Mouse (Mus musculus): ENCODE results near the gene Ccn6. TPM values are rescaled to one million over a fixed set of nuclear protein-coding genes. Genes with fewer than 3 reads are reported as not detected.
"Not testable (repeated sequence)": the region's sequence is repeated elsewhere in the genome, so short reads cannot be mapped to it uniquely, and the experiment has no call there.

Ccn6 gene
- polyA plus RNA-seq (2015; fragmentation: Nextera tagmentation; extraction: Ambion mirVana): 0.19 TPM in 1 of 2 replicates, not detected in the other

DNA sequence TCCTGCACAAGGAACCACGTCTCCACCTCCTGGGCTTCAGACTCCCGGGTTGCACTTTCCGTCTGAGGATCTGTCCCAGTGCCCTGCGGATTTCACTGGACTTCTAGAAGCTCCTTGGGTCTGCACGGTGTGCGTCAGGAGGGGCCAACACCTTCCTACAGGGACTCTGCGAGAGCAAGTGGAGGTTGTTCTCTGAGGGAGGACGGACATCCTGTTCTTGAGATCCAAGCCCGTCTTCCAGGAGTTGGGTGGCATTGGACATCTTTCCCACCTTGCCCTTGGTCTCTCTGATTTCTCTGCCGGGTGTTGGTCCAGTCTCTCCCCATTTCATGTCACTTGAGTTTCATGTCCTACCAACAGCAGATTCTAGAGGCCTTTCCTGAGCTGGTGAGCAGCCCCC lies at the start of gene Ccn6:
Gene Ccn6 (minus strand): TSS at position 101 of the 400 bp plus-strand sequence.
- Histone ChIP-seq H3K27ac (replicated peaks) (no peak within 1 kb of the TSS), H3K27me3 (replicated peaks) (no peaks in the 10 kb centered on the region; the same call in 1 of the 2 replicates), H3K9ac (no peak within 1 kb of the TSS), H3K4me1 (peaks cover 18% of the 10 kb centered on the region), H3K4me3 (no peak within 1 kb of the TSS), H3K9me3 (no peaks in the 10 kb centered on the region), H3K36me3 (no peaks in the 10 kb centered on the region), H3K4me2 (no peak within 1 kb of the TSS; the same call in 1 of the 2 replicates)
- no peak for ATAC-seq (ENCODE audit: extremely low read depth, insufficient number of reproducible peaks, low FRiP score, low TSS enrichment)
- 78% methylated on average over 10 of the region's 10 CpGs for WGBS

DNA sequence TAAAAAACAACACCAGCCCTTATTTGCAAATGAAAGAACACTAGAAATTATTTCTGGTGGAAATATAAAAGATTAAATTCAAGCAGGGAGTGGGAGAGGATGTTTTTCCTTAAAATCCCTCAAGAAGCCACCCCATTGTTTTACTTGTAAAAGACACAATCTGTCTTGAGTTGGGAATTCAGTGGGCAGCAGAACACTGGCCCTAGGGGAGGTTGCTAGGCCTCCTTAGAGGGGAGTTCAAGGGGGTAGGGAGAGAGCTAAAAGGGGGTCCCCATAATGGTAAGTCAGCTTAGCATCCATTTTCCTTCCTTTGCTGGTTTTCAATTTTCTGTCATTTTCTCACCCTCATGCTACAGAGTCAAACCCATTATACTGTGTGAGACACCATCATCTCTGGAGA lies 46.4 kb upstream of the Ccn6 start:
- no peak for ATAC-seq (ENCODE audit: extremely low read depth, insufficient number of reproducible peaks, low FRiP score, low TSS enrichment)
- Histone ChIP-seq H3K9me3 (peaks cover 6% of the 10 kb centered on the region; the same call in 1 of the 2 replicates), H3K36me3 (no peaks in the 10 kb centered on the region)

DNA sequence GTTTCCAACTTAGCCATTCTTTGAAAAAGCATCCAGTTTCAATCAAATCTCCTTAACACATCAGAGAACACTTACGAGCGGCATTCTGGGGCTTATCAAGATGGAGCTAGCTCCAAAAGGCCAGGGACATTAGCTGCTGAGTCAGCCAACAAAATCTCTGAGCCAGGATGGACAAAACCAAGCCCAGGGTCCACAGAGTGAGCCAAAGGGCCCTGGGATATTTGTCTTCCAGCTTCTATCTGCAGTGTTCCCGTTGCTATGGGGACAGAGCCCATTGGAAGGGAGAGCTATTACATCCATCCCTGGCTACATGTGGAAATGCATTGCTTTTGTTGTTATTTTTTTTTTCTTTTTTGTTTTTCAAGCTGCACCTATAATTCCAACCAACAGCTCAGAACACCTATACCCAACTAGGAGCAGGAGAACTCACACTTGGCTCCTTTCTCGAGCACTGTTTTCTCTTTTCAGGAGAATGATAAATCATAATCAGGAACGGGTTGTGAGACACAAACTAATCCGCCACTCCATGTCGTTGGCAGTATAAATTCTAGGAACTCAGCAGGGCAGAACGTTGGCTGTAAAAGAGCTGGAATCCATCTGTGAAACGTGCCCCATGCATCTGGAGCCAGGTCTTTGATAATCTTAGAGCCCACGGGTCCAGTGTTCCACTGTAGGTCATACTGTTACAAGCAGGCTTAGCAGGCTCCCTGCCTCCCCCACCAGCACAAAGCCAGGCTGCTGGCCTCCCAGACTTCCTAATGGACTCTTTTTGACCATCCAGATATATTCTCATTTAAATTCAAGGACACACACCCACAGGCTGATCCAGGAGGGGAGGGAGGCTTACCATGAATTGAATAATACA lies 45.8 kb upstream of the Ccn6 start:
- whole genome bisulfite sequencing: 54% methylated on average over 10 of the region's 10 CpGs

More for the DNA sequence above, 46.4 kb upstream of the Ccn6 start:
- no peaks in the 10 kb centered on the region for H3K27me3 ChIP-seq (replicated peaks)
- no peak overlapping the region for H3K27ac ChIP-seq (replicated peaks)
- no peak overlapping the region for H3K9ac ChIP-seq
- H3K4me1 ChIP-seq: no peaks in the 10 kb centered on the region
- no peak overlapping the region for H3K4me3 ChIP-seq
- H3K4me2 ChIP-seq: no peak overlapping the region

DNA sequence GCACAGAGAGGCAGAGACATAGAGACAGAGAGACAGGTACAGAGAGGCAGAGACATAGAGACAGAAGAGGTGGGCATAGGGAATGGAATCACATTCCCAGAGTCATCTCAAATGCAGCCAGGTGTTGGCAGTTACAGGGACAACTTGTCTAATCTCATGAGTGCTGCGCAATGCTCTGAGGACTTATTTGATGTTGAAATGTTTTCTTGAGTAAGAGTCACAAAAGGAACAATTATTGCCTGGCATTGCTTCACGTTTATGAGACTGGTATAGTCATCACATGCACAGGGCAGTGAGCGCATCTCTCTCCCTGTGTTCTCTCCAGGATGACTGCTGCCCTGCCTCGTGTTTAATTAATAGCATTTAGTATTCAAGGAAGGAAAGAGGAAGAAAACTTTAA lies 45.1 kb upstream of the Ccn6 start:
- peaks cover 13% of the 10 kb centered on the region for H3K9me3 ChIP-seq
- H3K27ac ChIP-seq (replicated peaks): no peak overlapping the region
- no peak overlapping the region for H3K4me2 ChIP-seq
- WGBS: 65% methylated on average over 4 of the region's 4 CpGs
- no peaks in the 10 kb centered on the region for H3K4me1 ChIP-seq
- no peak overlapping the region for H3K9ac ChIP-seq
- H3K4me3 ChIP-seq: no peak overlapping the region
- H3K27me3 ChIP-seq (replicated peaks): no peaks in the 10 kb centered on the region
- ATAC-seq (ENCODE audit: extremely low read depth, insufficient number of reproducible peaks, low FRiP score, low TSS enrichment): no peak
- H3K36me3 ChIP-seq: no peaks in the 10 kb centered on the region

More for the DNA sequence above, 45.8 kb upstream of the Ccn6 start:
- Histone ChIP-seq H3K4me1 (no peaks in the 10 kb centered on the region), H3K4me3 (no peak overlapping the region), H3K4me2 (no peak overlapping the region), H3K36me3 (no peaks in the 10 kb centered on the region), H3K27ac (replicated peaks) (no peak overlapping the region), H3K27me3 (replicated peaks) (no peaks in the 10 kb centered on the region), H3K9me3 (peaks cover 10% of the 10 kb centered on the region), H3K9ac (no peak overlapping the region)
- no peak for ATAC-seq (ENCODE audit: extremely low read depth, insufficient number of reproducible peaks, low FRiP score, low TSS enrichment)

DNA sequence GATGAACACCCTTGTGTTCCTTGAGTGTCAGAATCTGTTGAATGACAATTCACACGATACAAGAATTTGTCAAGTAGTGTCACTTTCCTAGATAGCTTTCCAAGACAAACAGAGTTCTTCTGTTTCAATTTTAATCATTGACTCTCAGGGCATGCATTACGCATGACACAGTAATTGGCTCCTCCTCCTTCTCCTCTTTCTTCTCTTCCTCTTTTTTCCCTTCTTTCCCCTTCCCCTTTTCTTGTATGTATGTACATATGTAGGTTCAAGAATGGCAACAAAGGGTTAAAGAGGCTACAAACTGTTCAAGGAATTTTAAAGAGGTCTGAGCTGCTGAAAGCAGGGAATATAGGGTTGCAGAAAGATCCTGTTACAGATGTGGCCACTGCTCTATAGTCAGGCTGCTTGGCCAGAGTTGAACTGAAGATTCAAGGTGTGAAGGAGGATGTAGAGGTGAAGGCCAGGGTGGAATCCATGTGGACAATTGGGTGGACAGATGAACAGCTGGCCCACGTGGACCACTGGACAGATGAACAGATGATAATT lies 43.8 kb upstream of the Ccn6 start:
- no peak for ATAC-seq (ENCODE audit: extremely low read depth, insufficient number of reproducible peaks, low FRiP score, low TSS enrichment)
- Histone ChIP-seq H3K4me1 (no peaks in the 10 kb centered on the region), H3K27ac (replicated peaks) (no peak overlapping the region), H3K4me3 (no peak overlapping the region), H3K9ac (no peak overlapping the region), H3K4me2 (no peak overlapping the region), H3K36me3 (no peaks in the 10 kb centered on the region), H3K9me3 (peaks cover 13% of the 10 kb centered on the region), H3K27me3 (replicated peaks) (no peaks in the 10 kb centered on the region)
- 61% methylated on average over 3 of the region's 3 CpGs for WGBS

DNA sequence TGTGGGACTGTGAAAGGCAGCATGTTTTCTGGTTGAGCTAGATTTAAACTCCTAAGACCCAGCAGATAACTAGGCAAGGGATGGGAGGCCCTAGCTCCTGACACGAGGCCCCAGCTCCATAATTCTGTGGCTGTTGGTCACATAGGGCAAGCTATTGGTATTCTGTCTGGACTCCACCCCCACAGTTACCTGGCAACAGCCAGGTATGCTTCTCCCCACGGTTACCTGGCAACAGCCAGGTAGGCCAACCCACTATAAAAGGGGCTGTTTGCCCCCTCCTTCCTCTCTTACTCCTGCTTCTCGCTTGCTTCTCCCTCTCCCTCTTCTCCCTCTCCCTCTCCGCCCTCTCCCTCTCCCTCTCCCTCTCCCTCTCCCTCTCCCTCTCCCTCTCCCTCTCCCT lies 38.9 kb upstream of the Ccn6 start:
- no peak overlapping the region for H3K9ac ChIP-seq
- H3K36me3 ChIP-seq: no peaks in the 10 kb centered on the region
- H3K27me3 ChIP-seq (replicated peaks): no peaks in the 10 kb centered on the region
- 51% methylated on average over 4 of the region's 4 CpGs for WGBS
- no peak overlapping the region for H3K27ac ChIP-seq (replicated peaks)
- ATAC-seq (ENCODE audit: extremely low read depth, insufficient number of reproducible peaks, low FRiP score, low TSS enrichment): no peak
- no peak overlapping the region for H3K4me3 ChIP-seq
- peaks cover 7% of the 10 kb centered on the region; the same call in 1 of the 2 replicates for H3K9me3 ChIP-seq
- H3K4me1 ChIP-seq: no peaks in the 10 kb centered on the region
- no peak overlapping the region for H3K4me2 ChIP-seq

DNA sequence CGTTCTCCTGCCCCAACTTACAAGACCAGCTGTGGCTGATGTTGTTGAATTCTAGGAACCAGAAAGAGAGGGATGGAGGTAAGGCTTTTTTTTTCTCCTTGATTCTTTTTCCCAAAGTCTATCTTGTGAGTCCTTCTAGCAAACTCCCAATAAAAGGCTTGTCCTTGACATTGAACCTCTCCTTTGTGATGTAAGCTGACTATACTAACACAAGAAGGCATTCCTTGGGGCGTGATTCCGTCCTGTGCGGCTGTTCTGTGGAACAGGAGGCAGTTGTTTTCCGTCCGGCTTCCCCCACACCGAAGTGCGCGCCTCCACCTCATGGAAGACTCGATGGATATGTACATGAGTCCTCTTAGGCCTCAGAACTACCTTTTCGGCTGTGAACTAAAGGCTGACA lies 34.6 kb upstream of the Ccn6 start:
- ATAC-seq (ENCODE audit: extremely low read depth, insufficient number of reproducible peaks, low FRiP score, low TSS enrichment); H3K27me3 ChIP-seq (replicated peaks); H3K36me3 ChIP-seq; H3K4me3 ChIP-seq; H3K9ac ChIP-seq; H3K27ac ChIP-seq (replicated peaks); H3K4me2 ChIP-seq; H3K9me3 ChIP-seq; H3K4me1 ChIP-seq: not testable (repeated sequence)
- WGBS: 86% methylated on average over 11 of the region's 11 CpGs

DNA sequence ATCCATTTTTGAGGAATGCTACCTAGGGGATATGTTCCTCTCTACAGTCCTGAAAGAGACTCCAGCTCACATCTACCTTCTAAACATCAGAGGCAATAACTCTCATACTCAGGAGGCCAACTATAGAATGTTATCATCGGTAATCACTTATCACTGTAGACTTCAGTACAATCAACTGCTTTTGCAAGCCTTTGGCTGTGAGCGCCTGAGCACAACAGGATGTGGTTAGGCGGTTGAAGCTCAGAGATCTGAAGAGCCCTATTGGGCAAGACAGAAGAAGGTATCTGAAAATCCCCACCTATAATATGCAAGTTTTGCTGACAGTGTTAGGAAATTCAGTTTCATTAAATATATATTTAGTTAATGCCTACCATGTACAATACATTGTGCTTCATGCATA lies 29.1 kb upstream of the Ccn6 start:
- H3K9me3 ChIP-seq: no peaks in the 10 kb centered on the region
- no peaks in the 10 kb centered on the region for H3K4me1 ChIP-seq
- no peak overlapping the region for H3K4me2 ChIP-seq
- WGBS: 71% methylated on average over 3 of the region's 3 CpGs
- H3K27ac ChIP-seq (replicated peaks): no peak overlapping the region
- H3K27me3 ChIP-seq (replicated peaks): no peaks in the 10 kb centered on the region
- no peak for ATAC-seq (ENCODE audit: extremely low read depth, insufficient number of reproducible peaks, low FRiP score, low TSS enrichment)
- no peak overlapping the region for H3K9ac ChIP-seq
- no peaks in the 10 kb centered on the region for H3K36me3 ChIP-seq
- H3K4me3 ChIP-seq: no peak overlapping the region

DNA sequence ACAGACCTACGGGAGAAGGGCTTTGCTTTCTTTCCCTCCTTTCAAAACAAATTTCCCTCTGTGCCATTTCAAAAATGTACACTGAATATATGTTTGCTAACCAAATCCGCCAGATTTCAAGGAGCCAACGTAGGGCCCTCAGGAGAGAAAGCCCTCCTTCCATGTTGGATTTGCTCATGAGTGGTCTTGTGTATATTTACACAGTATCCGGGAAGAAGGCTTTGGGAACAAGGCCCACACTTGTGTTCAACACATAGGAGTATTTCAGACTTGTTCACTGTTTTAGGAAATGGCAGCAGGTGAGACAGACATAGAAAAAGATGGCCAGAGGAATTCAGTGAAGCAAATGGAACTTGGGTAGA lies 21.9 kb upstream of the Ccn6 start:
- H3K9me3 ChIP-seq: no peaks in the 10 kb centered on the region
- ATAC-seq (ENCODE audit: extremely low read depth, insufficient number of reproducible peaks, low FRiP score, low TSS enrichment): no peak
- H3K27me3 ChIP-seq (replicated peaks): no peaks in the 10 kb centered on the region
- H3K4me2 ChIP-seq: no peak overlapping the region
- H3K9ac ChIP-seq: no peak overlapping the region
- no peak overlapping the region for H3K4me3 ChIP-seq
- H3K27ac ChIP-seq (replicated peaks): no peak overlapping the region
- no peaks in the 10 kb centered on the region for H3K36me3 ChIP-seq
- WGBS: 76% methylated on average over 4 of the region's 4 CpGs
- no peaks in the 10 kb centered on the region for H3K4me1 ChIP-seq

DNA sequence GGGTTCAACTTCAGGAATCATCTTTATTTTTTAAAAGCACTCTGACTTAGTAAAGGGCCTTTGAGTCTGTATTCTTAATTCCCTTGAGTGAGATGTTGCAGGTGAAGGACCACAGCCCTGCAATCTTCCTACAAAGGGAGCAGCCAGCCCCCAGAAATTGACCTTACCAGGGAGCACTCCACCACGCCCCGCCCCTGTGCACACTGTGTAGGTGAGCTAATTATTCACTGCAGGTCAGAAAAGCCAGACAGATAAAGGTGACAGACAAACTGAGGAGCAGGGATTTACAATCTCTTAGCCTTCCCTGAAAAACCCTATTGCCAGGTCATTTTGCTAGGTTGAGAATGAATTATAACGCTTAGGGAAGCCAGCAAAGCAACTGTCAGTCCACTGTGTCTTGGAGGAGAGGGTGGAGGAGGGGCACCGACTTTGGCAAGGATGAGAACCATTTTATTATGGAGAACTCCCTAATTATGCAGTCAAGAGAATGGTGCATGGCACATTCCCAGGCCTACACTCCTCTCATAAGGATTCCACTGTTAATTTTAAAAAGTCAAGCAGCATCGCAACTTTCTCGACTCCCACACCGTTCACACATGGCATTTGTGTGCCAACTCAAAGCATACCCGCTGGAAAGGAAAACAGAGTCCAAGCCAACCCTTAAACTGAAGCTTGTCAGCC lies 21.4 kb upstream of the Ccn6 start:
- no peaks in the 10 kb centered on the region for H3K4me1 ChIP-seq
- no peak overlapping the region for H3K4me3 ChIP-seq
- no peaks in the 10 kb centered on the region for H3K9me3 ChIP-seq
- H3K4me2 ChIP-seq: no peak overlapping the region
- H3K27me3 ChIP-seq (replicated peaks): no peaks in the 10 kb centered on the region
- H3K9ac ChIP-seq: no peak overlapping the region
- no peak overlapping the region for H3K27ac ChIP-seq (replicated peaks)
- H3K36me3 ChIP-seq: no peaks in the 10 kb centered on the region
- ATAC-seq (ENCODE audit: extremely low read depth, insufficient number of reproducible peaks, low FRiP score, low TSS enrichment): no peak
- WGBS: 82% methylated on average over 8 of the region's 8 CpGs

DNA sequence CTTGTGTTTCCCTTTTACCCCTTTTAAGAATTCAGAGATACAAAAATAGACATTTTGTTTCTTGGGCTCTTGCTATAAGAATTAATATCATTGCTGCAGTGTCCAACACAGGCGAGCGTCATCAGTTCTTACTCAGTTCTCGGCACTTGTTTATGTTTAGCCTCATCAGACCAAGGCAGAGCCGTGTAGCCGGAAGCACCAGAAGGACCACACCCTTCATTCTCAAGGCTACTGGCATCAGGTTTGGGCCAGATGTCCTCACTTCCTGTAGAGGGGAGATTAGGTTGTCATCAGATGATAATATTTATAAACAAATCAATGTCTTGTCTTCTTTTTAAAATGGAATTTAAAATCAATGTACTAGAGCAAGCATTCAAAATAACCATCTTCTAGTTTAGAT lies 13.4 kb upstream of the Ccn6 start:
- Histone ChIP-seq H3K9me3 (0 out of 2 replicates have a peak, but pooled peaks cover 3% of the 10 kb centered on the region), H3K4me3 (no peak overlapping the region), H3K27ac (replicated peaks) (no peak overlapping the region), H3K4me1 (peaks cover 12% of the 10 kb centered on the region), H3K9ac (no peak overlapping the region), H3K27me3 (replicated peaks) (no peaks in the 10 kb centered on the region), H3K4me2 (no peak overlapping the region), H3K36me3 (no peaks in the 10 kb centered on the region)
- 59% methylated on average over 5 of the region's 5 CpGs for WGBS
- ATAC-seq (ENCODE audit: extremely low read depth, insufficient number of reproducible peaks, low FRiP score, low TSS enrichment): no peak

Data from heart, embryonic 13.5 days (tissue).